Mouse (Mus musculus) NIH3T3 (cell line): ENCODE measurements at regions not wholly inside any gene's neighbourhood (a gene's known extent, or its start where the extent isn't known, plus 50 kb on each side); places are given as distances from the start of the nearest gene placed in this dataset.

ENCODE experiments used
- DNase-seq: peaks from one replicate; pipeline ENCODE4 v3.0.0-alpha.2; 2012; ENCODE audit warnings: low read depth

DNA sequence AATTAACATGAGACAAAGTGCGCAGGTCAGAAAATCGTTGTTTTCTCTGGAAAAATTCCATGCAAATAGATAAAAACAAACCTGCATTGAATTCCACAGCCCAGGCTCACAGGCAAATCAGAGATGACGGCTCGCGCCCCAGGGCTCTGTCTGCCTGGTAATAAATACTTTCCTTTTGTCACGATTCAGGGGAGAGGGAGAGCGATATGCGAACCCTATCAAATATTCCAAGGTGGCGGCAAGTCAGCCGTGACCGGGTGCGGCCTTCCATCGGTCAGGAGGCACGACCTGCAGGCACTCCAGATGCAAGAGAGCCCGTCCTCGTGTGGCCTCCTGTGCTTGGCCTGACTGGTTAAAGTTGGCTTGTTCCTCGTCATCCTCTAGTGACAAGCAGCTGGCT is 94.5 kb upstream of the Gsc start:
- DNase-seq: no peak

DNA sequence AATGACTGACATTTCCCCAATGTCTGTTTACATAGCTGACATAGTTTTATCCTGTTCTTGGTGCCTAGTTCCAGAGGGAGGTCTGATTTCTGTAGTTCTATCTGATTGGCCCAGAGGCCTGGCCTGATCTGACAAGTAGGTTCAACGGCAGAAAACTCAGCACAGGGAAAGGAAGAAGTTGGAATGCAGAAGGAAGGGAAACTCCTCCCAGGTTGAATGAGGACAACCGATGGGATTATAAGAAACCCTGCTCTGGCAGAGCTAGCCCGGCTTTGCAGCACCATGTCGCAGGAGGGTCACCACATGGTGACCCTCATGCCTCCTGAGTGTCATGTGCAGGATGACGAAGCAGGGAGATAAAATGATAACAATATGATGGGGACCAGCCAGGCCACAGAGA is 89.8 kb upstream of the Gsc start:
- peak; percentile 4 for DNase-seq

- peak; percentile 41 for DNase-seq
Measured at GRCm38 (mm10) chr12:104560934-104561565, 87.9 kb upstream of the Gsc start.

GRCm38 (mm10) chr12:104557761-104558160 is 84.6 kb upstream of the Gsc start:
- DNase-seq: no peak

- DNase-seq: no peak
Measured at GRCm38 (mm10) chr12:104557307-104557706, 84.2 kb upstream of the Gsc start.

- no peak for DNase-seq
Measured at GRCm38 (mm10) chr12:104548586-104548985, 75.5 kb upstream of the Gsc start.

DNA sequence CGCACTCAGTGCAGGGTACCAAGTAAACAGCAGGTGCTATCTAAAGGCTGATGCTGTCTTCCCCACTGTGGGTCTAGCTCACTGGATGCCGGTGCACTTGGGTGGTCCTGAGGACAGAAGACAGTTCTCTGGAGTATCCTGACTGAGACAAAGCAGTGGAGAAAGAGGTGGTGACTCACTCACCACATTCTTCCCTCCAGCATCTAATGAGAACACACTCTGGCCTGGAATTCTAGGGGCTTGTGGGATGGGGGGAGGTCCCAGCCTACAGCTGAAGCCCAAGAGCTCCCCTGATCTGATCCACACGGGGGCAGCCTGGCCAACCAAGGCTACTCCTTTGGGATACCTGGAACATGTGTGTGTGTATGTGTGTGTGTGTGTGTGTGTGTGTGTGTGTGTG is 74.4 kb upstream of the Gsc start:
- DNase-seq: no peak

DNA sequence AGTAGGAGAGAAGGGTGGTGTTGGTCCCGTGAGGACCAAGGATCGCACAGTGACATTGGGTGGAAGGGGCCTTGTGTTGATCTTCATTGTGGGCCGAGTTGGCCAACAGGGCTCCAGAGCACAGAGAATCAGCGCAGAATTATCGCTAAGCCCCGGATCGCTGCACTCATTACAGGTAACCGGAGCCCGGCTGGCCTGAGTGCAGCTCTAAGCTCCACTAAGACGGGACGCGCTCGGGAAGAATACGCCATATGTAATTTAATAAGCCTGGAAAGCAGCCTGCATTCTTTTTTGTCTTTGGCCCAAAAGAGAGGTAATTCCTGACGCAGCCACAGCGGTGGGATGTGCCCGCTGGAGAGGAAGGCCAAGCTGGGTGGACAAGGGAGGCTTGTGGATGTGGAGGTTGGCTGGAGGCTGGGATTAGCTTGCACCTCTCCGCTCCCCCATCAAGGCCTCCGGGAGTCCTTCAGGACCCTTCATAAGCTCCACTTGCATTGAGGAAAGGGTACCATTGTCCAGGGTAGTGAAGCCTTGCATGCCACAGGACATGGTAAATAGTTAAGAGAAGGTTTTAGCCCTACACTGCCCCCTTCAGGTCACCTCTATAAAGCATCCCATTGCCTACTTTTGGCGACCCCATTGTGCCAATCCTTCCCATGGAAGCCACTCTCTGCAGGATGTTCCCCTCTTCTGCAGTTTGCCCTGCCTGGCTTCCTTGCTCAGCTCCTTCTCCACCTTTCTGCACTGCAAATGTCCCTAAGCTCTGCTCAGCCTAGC is 73.1 kb upstream of the Gsc start:
- DNase-seq: no peak

- DNase-seq: no peak
Measured at GRCm38 (mm10) chr12:104539911-104540310, 66.8 kb upstream of the Gsc start.

- no peak for DNase-seq
Measured at GRCm38 (mm10) chr12:104538436-104538835, 65.3 kb upstream of the Gsc start.

GRCm38 (mm10) chr12:104531512-104532447 is 58.6 kb upstream of the Gsc start:
- no peak for DNase-seq

GRCm38 (mm10) chr12:104530586-104530985 is 57.5 kb upstream of the Gsc start:
- DNase-seq: no peak
